Mouse (Mus musculus): ENCODE measurements around the gene Zan.

- TF ChIP-seq CEBPB (IDR thresholded peaks at IDR 0.05; ENCODE audit: low read depth): no peak
- TF ChIP-seq MAX (IDR thresholded peaks at IDR 0.05): no peak
- TF ChIP-seq CTCF (IDR thresholded peaks at IDR 0.05; ENCODE audit: control insufficient read depth, insufficient read depth, insufficient read length): no peak
Observed at GRCm38 (mm10) chr5:137481897-137482296, 5.0 kb upstream of the Zan start.
